Mouse (Mus musculus): ENCODE results near the gene Paxbp1. TPM values are rescaled to one million over a fixed set of nuclear protein-coding genes. Genes with fewer than 3 reads are reported as not detected.
"Not testable (repeated sequence)": the region's sequence is repeated elsewhere in the genome, so short reads cannot be mapped to it uniquely, and the experiment has no call there.

The Paxbp1 gene
- polyA plus RNA-seq, 1 experiment from 2014 or later = 109 TPM

- H3K4me1 ChIP-seq (replicated peaks; ENCODE audit: control insufficient read depth, insufficient read depth, low read length); H3K27me3 ChIP-seq (ENCODE audit: control insufficient read depth, insufficient read depth, low read length); DNase-seq (ENCODE audit: low spot score); ATAC-seq (replicated peaks; ENCODE audit: low FRiP score); H3K4me2 ChIP-seq (ENCODE audit: low read depth, low read length, severe bottlenecking); H3K9me3 ChIP-seq (ENCODE audit: control insufficient read depth, low read length); H3K9ac ChIP-seq (ENCODE audit: low read length); H3K4me3 ChIP-seq (ENCODE audit: low read depth, low read length); H3K27ac ChIP-seq (ENCODE audit: low read depth, low read length); H3K36me3 ChIP-seq (ENCODE audit: control insufficient read depth, insufficient read depth, low read length): not testable (repeated sequence)
- 92% methylated on average over 8 of the region's 8 CpGs for WGBS
These were observed 31.1 kb upstream of the Paxbp1 start for GRCm38 (mm10) chr16:91075423-91075822.

DNA sequence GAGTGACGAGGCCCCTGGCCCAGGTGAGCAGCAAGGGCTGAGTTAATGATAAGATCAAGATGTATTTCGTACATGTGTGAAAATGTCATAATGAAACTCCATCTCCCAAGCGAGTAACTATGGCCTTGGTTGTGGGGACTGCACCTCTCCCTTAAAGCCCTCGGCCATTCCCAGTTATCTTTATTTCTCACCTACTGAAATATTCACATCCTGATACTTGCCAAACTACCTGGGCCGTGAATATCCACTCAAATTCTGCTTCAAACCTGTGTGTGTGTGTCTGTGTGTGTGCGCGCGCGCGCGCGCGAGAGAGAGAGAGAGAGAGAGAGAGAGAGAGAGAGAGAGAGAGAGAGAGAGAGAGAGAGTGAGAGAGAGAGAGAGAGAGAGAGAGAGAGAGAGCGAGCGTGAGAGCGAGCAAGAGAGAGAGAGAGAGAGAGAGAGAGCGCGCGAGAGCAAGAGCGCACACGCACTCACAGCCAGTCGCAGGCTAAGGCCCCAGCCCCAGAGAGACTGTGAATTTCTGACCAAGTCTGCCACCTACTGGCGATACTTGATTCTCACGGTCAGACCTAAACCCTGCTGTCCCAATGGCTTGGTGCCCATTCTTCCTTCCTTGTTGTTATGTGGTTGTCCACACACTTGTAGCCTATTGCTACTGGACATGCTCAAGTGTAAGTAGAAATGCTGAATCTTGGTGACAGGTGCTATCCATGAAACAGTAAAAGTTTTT, 29.0 kb upstream of the Paxbp1 start:
- no peak overlapping the region for H3K9ac ChIP-seq (ENCODE audit: low read length)
- H3K4me2 ChIP-seq (ENCODE audit: low read depth, low read length, severe bottlenecking) = peak overlapping the region; percentile 6; the same call in 1 of the 2 replicates
- WGBS = 44% methylated on average over 24 of the region's 24 CpGs
- H3K9me3 ChIP-seq (ENCODE audit: control insufficient read depth, low read length) = no peaks in the 10 kb centered on the region
- H3K4me1 ChIP-seq (replicated peaks; ENCODE audit: control insufficient read depth, insufficient read depth, low read length) = 0 out of 2 replicates have a peak, but pooled peaks cover 3% of the 10 kb centered on the region
- no peaks in the 10 kb centered on the region for H3K36me3 ChIP-seq (ENCODE audit: control insufficient read depth, insufficient read depth, low read length)
- H3K4me3 ChIP-seq (ENCODE audit: low read depth, low read length) = no peak overlapping the region
- no peaks in the 10 kb centered on the region for H3K27me3 ChIP-seq (ENCODE audit: control insufficient read depth, insufficient read depth, low read length)
- DNase-seq (ENCODE audit: low spot score) = peak; percentile 92
- no peak overlapping the region for H3K27ac ChIP-seq (ENCODE audit: low read depth, low read length)
- peak; percentile 96 for ATAC-seq (replicated peaks; ENCODE audit: low FRiP score)

GRCm38 (mm10) chr16:91072256-91072655, 27.9 kb upstream of the Paxbp1 start:
- Histone ChIP-seq H3K9ac (ENCODE audit: low read length) (no peak overlapping the region), H3K4me2 (ENCODE audit: low read depth, low read length, severe bottlenecking) (no peak overlapping the region), H3K4me1 (replicated peaks; ENCODE audit: control insufficient read depth, insufficient read depth, low read length) (0 out of 2 replicates have a peak, but pooled peaks cover 3% of the 10 kb centered on the region), H3K36me3 (ENCODE audit: control insufficient read depth, insufficient read depth, low read length) (no peaks in the 10 kb centered on the region), H3K27ac (ENCODE audit: low read depth, low read length) (no peak overlapping the region), H3K4me3 (ENCODE audit: low read depth, low read length) (no peak overlapping the region), H3K27me3 (ENCODE audit: control insufficient read depth, insufficient read depth, low read length) (no peaks in the 10 kb centered on the region), H3K9me3 (ENCODE audit: control insufficient read depth, low read length) (no peaks in the 10 kb centered on the region)
- no peak for ATAC-seq (replicated peaks; ENCODE audit: low FRiP score)
- DNase-seq (ENCODE audit: low spot score) = no peak
- WGBS = 91% methylated on average over 1 of the region's 1 CpGs

GRCm38 (mm10) chr16:91068969-91069368, 24.6 kb upstream of the Paxbp1 start:
- H3K4me3 ChIP-seq (ENCODE audit: low read depth, low read length) = no peak overlapping the region
- H3K9me3 ChIP-seq (ENCODE audit: control insufficient read depth, low read length) = no peaks in the 10 kb centered on the region
- peak; percentile 53; the same call in 1 of the 2 replicates for ATAC-seq (replicated peaks; ENCODE audit: low FRiP score)
- no peaks in the 10 kb centered on the region for H3K36me3 ChIP-seq (ENCODE audit: control insufficient read depth, insufficient read depth, low read length)
- H3K27me3 ChIP-seq (ENCODE audit: control insufficient read depth, insufficient read depth, low read length) = no peaks in the 10 kb centered on the region
- H3K4me2 ChIP-seq (ENCODE audit: low read depth, low read length, severe bottlenecking) = no peak overlapping the region
- WGBS = 35% methylated on average over 12 of the region's 12 CpGs
- H3K27ac ChIP-seq (ENCODE audit: low read depth, low read length) = no peak overlapping the region
- 0 out of 2 replicates have a peak, but pooled peaks cover 3% of the 10 kb centered on the region for H3K4me1 ChIP-seq (replicated peaks; ENCODE audit: control insufficient read depth, insufficient read depth, low read length)
- H3K9ac ChIP-seq (ENCODE audit: low read length) = peak overlapping the region; percentile 28; the same call in 1 of the 2 replicates
- peak; percentile 52 for DNase-seq (ENCODE audit: low spot score)

DNA sequence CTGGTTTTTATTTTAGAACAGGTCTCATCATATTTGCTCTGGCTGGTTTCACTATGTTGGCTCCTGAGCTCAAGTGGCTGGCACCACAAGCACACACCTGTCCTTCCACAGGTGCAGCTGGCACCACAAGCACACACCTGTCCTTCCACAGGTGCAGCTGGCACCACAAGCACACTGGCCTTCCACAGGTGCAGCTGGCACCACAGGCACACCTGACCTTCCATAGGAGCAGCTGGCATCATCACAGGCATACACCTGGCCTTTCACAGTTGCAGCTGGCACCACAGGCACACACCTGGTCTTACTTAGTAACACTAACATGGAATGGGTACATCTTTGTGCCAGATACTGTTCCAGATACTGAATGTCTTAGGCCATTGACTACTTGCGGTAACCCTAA, 22.8 kb upstream of the Paxbp1 start:
- no peak overlapping the region for H3K27ac ChIP-seq (ENCODE audit: low read depth, low read length)
- H3K9ac ChIP-seq (ENCODE audit: low read length) = no peak overlapping the region
- DNase-seq (ENCODE audit: low spot score) = peak; percentile 24
- H3K9me3 ChIP-seq (ENCODE audit: control insufficient read depth, low read length) = no peaks in the 10 kb centered on the region
- no peaks in the 10 kb centered on the region for H3K27me3 ChIP-seq (ENCODE audit: control insufficient read depth, insufficient read depth, low read length)
- H3K36me3 ChIP-seq (ENCODE audit: control insufficient read depth, insufficient read depth, low read length) = no peaks in the 10 kb centered on the region
- H3K4me1 ChIP-seq (replicated peaks; ENCODE audit: control insufficient read depth, insufficient read depth, low read length) = 0 out of 2 replicates have a peak, but pooled peaks cover 3% of the 10 kb centered on the region
- H3K4me3 ChIP-seq (ENCODE audit: low read depth, low read length) = no peak overlapping the region
- ATAC-seq (replicated peaks; ENCODE audit: low FRiP score) = no peak
- WGBS = 100% methylated on average over 1 of the region's 1 CpGs
- H3K4me2 ChIP-seq (ENCODE audit: low read depth, low read length, severe bottlenecking) = no peak overlapping the region

- Histone ChIP-seq H3K4me1 (replicated peaks; ENCODE audit: control insufficient read depth, insufficient read depth, low read length) (0 out of 2 replicates have a peak, but pooled peaks cover 3% of the 10 kb centered on the region), H3K9ac (ENCODE audit: low read length) (no peak overlapping the region), H3K36me3 (ENCODE audit: control insufficient read depth, insufficient read depth, low read length) (no peaks in the 10 kb centered on the region), H3K4me2 (ENCODE audit: low read depth, low read length, severe bottlenecking) (no peak overlapping the region), H3K9me3 (ENCODE audit: control insufficient read depth, low read length) (no peaks in the 10 kb centered on the region), H3K27ac (ENCODE audit: low read depth, low read length) (no peak overlapping the region), H3K4me3 (ENCODE audit: low read depth, low read length) (no peak overlapping the region), H3K27me3 (ENCODE audit: control insufficient read depth, insufficient read depth, low read length) (no peaks in the 10 kb centered on the region)
- ATAC-seq (replicated peaks; ENCODE audit: low FRiP score) (no peak), DNase-seq (ENCODE audit: low spot score) (peak; percentile 36)
- WGBS = 90% methylated on average over 12 of the region's 12 CpGs
These were observed 20.4 kb upstream of the Paxbp1 start for GRCm38 (mm10) chr16:91064583-91065365.

DNA sequence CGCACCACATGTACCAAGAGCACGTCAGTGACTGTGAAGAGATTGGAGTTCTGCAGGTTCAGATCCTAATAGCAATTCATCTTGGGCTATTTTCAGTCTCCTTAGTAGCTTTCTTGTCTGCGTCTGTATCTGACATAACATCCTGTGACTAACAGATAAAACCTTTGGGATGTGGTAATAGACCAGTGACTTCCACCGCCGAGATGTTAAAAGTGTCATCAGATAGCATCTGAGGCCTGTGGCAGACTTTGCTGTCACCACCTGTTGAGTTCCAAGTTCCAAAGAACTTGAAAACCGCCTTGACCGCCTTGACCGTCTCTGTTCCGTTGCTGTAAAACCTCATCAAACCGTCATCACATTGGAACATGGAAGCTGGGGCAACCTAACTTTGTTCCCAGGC, 19.4 kb upstream of the Paxbp1 start:
- DNase-seq (ENCODE audit: low spot score) (peak; percentile 30), ATAC-seq (replicated peaks; ENCODE audit: low FRiP score) (no peak)
- H3K9me3 ChIP-seq (ENCODE audit: control insufficient read depth, low read length) = no peaks in the 10 kb centered on the region
- no peak overlapping the region for H3K9ac ChIP-seq (ENCODE audit: low read length)
- no peak overlapping the region for H3K4me2 ChIP-seq (ENCODE audit: low read depth, low read length, severe bottlenecking)
- H3K27ac ChIP-seq (ENCODE audit: low read depth, low read length) = no peak overlapping the region
- WGBS = 95% methylated on average over 10 of the region's 10 CpGs
- H3K4me3 ChIP-seq (ENCODE audit: low read depth, low read length) = no peak overlapping the region
- 0 out of 2 replicates have a peak, but pooled peaks cover under 1% of the 10 kb centered on the region for H3K4me1 ChIP-seq (replicated peaks; ENCODE audit: control insufficient read depth, insufficient read depth, low read length)
- H3K27me3 ChIP-seq (ENCODE audit: control insufficient read depth, insufficient read depth, low read length) = no peaks in the 10 kb centered on the region
- H3K36me3 ChIP-seq (ENCODE audit: control insufficient read depth, insufficient read depth, low read length) = no peaks in the 10 kb centered on the region

GRCm38 (mm10) chr16:91061531-91062318, 17.4 kb upstream of the Paxbp1 start:
- Histone ChIP-seq H3K4me3 (ENCODE audit: low read depth, low read length) (no peak overlapping the region), H3K9me3 (ENCODE audit: control insufficient read depth, low read length) (no peaks in the 10 kb centered on the region), H3K36me3 (ENCODE audit: control insufficient read depth, insufficient read depth, low read length) (no peaks in the 10 kb centered on the region), H3K9ac (ENCODE audit: low read length) (no peak overlapping the region), H3K4me2 (ENCODE audit: low read depth, low read length, severe bottlenecking) (no peak overlapping the region), H3K4me1 (replicated peaks; ENCODE audit: control insufficient read depth, insufficient read depth, low read length) (no peaks in the 10 kb centered on the region), H3K27ac (ENCODE audit: low read depth, low read length) (no peak overlapping the region), H3K27me3 (ENCODE audit: control insufficient read depth, insufficient read depth, low read length) (no peaks in the 10 kb centered on the region)
- DNase-seq (ENCODE audit: low spot score) (no peak), ATAC-seq (replicated peaks; ENCODE audit: low FRiP score) (no peak)
- 88% methylated on average over 13 of the region's 13 CpGs for WGBS
